Mouse (Mus musculus) spleen, postnatal 4 days (tissue): ENCODE data around the gene Strap.

Experiments used
- DNase-seq, 2 experiments: peaks; one replicate each; pipeline ENCODE4 v3.0.0; 2022; ENCODE audit warnings: low spot score in 2 of 2

Gene Strap

DNA sequence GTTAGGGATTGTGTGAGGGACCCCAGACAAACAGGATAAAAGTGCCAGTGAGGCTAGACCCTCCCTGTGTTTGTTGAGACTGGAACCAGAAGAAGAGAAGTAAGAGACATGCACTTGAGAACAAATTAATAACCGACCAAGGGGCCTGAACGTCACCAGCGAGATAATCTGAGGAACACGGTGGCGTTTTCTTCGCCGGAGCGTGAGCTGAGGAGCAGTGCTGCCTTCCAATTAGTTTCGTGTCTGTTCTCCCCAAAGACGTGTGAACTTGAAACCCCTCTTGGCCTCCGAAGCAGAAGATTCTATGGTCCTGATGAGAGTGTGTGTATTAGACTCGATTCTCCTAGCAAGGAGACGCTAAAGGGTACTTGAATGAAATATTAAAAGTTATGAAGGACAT lies 39.3 kb downstream of the Strap start:
- DNase-seq, result no peak

DNA sequence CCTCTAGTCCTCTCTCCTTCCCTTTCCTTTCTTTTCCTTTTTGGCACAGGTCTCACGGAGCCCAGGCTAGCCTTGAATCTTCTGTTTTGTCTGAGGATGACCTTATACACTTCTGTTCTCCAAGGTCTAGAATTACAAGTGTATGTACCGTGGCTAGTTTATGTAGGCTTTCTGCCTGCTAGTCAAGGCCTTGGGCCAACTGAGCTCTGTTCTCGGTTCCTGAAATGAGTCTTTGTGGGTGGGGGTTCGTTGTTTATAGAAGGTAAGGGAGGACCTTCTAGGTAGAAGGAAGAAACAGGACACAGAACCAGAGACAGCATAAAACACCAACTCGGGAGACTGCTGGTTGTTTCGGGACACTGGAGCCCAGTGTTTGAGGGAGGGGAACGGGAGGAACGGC lies 40.3 kb downstream of the Strap start:
- no peak for DNase-seq

DNA sequence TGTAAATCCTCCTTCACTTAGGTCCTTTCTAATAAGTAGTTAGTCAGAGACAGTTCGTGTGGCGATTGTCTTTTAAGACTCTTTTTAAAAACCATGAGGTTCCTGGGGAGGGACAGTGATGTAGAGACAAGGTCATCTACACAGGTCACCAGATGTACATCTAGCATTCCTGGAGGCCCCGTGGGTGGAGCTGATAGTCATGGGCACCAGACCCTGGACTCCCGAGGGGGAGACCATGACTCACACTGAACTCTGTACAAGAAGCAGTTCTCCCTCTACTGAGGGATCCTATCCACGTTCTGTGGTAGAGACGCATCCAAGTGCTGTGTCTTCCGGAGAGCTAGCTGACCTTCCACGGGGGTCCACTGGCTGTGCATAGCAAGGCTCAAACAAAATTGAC lies 42.1 kb downstream of the Strap start:
- DNase-seq, result no peak

DNA sequence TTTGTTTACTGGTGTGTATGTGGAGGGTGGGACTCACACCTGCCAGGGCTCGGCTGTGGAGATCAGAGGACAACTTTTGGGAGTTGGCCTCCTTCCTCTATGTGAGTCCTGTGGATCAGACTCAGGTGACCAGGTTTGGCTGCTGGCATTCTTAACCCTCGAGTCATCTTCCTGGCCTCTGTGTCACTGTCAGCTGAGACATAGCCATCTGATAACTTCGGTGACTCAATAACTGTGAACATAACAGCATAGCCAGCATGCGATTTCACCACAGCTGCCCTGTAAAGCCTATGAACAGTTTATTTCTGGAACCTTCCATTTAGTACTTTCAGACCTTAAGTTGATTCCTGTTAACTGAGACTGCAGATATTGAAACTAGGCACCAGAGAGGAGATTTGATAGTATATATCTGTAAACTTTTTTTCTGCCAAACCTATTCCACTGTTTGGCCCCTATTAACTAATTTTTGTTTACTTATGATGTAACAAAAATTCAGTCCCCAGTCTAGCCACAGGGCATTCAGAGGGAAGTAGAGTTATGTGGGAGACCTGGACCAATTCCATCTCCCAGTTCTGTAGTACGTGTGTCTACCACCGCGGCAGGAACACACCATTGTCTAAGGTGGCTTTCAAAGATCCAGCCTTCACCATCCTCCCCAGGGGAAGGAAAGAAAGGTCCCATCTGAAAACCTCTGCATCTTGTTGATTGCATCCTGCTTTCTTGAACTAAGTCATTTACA lies 49.2 kb downstream of the Strap start:
- no peak for DNase-seq

DNA sequence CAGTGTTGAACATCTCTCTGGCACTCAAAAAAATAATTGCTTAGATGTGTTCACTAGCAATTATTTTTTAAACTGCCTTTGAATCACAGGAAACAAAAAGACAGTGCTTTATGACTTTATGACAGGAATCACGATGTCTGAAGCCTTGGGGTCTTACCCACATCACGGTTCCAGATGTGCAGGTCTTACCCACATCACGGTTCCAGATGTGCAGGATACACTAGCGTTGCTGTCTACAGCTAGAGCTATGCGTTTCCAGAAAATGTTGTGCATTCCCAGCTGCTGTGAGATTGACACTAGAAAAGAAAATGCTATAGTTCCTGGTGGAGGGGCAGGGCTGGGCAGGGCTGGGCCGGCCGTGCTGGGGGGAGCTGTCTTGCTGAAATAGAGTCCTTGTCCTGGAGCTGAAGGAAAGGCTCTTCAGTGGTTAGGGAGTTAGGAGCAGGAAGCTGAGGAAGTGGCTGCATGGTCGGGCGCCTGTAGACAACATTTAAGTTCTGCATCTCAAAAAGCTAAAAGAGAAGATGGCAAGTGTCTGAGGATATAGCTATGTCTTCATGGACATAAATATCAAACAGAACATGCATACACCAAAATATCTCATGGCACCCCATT lies 54.2 kb downstream of the Strap start:
- DNase-seq, result no peak

DNA sequence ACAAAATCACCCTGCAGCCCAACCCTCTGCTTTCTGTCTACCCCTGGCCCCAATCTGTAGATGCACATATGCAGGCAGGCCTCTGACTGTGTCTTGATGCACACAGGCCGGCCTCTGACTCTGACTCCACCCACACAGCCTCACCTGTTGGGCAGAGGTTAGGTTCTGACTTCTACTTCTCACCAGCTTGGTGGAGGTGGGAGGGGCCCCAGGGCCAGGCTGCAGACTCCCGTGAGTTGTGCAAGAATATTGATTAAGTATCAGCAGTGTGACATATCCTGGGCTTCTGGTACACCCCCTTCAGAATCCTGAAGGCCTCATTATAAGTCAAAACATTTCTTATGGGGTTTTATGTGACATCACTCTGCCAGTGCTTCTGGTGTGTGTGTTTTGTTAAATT lies 54.8 kb downstream of the Strap start:
- no peak for DNase-seq

DNA sequence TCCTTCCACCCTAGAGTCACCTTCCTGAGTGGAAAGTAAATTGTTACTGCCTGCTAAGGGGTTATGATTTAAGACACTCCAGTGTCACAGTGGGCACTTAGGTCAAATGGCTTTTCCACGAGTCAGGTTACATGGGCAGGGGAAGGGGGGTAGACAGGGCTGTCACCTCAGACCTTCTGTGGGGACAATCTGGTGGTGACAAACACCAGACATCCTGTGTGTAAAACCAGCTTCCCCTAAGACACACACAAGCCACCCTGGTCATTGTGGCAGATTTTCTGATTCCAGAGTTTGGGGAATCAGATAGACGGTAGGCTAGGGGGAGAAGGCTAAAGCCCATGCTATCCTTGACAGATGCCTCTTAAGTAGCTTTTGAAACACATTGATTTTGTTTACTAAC lies 60.6 kb downstream of the Strap start:
- DNase-seq, result no peak

DNA sequence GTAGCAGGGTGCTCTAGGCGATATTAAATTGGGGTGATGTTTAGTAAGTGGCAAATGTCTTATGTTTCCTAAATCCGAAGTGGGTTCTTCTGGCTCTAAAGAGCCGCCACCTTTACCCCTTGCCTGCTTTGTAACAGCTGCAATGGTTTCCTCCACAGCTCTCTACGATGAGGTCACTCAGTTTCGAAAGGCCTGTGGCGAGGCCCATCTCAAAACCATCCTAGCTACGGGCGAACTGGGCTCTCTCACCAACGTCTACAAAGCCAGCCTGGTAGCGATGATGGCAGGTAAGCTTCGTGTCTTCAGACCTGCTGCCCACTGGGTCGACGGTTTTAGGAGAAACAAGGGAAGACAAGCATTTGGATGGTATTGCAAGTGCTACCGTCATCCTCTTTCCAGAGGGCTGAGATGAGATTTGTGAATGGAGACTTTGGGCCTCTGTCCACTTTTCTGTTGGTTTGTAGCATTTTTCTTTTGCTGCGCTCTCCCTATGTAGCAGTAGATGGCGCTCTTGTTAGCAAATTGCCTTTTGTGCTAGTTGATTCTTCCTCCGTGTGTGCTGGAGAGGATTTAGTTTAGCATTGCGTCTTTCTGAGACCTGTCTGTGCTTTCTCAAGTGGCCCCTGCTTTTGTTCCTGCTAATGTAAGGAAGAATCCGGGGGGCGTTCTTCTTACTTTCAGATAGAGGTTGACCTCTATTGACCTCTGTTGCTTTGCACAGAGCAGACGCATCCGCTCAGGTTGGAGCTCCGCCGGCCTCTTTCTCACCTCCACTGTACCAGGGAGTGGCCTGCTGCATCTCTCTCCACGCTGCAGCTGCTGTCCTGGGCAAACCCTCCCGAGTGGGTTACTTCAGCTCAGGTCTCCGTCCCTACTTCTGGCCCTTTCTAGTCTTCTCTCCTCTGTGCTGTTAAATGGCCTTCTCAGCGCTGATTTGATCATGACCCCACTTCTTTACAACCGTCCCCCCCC lies 62.0 kb downstream of the Strap start:
- no peak for DNase-seq

DNA sequence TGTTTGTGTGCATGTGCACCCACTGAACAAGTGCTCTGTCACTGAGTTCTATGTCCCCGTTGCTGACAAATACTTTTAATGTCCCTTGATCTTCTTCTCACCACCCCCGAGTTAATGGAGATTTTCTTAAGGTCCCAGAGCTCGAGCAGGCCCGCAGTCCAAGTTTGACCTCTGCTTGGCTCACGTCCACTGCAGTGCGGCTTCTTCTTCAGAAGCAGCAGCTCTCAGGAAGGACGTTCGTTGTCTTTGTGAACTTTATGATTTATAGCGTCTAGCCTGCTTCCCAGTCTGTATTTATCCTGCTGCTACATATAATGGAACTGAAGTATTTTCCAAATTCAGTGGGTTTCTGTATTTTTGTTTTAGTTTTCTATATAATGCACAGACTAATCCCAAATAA lies 64.4 kb downstream of the Strap start:
- no peak for DNase-seq
